Mouse (Mus musculus) cortical plate, adult 2 months (tissue): Measurements from ENCODE around the gene Krba1. TPM values are rescaled to one million over a fixed set of nuclear protein-coding genes. Genes with fewer than 3 reads are reported as not detected.

Source experiments
- H3K27ac ChIP-seq: fragments of 200-500 bp; 2 replicates; pipeline ENCODE4 v1.5.1; 2012; ENCODE audit warnings: low read length, control low read depth, inconsistent platforms; ENCODE audit not compliant: insufficient read depth
- H3K4me1 ChIP-seq: fragments of 200-500 bp; 2 replicates; pipeline ENCODE4 v1.6.1; 2011; ENCODE audit warnings: low read length; ENCODE audit not compliant: control insufficient read depth, insufficient read depth
- H3K4me3 ChIP-seq: fragments of 200-500 bp; 2 replicates; pipeline ENCODE4 v1.5.1; 2011; ENCODE audit warnings: mild to moderate bottlenecking, low read length, control low read depth; ENCODE audit not compliant: insufficient read depth
- CTCF ChIP-seq: fragments of 200-500 bp; IDR thresholded peaks from 2 replicates; pipeline ENCODE4 v1.5.1; 2011; ENCODE audit warnings: mild to moderate bottlenecking, control low read depth, low read length; ENCODE audit not compliant: insufficient read depth; ENCODE audit errors: extremely low read depth
- POLR2A ChIP-seq: fragments of 200-500 bp; IDR thresholded peaks from 2 replicates; pipeline ENCODE4 v1.6.1; 2011; ENCODE audit warnings: mild to moderate bottlenecking, low read length, control low read depth; ENCODE audit not compliant: insufficient read depth; ENCODE audit errors: extremely low read depth
- polyA plus RNA-seq: library from polyadenylated mRNA; depleted of rRNA; stranded (reverse); fragments of >200 nt; gene quantifications from 2 replicates; pipeline ENCODE4 v1.2.3, GENCODE M21; 2012; rRNA removed

Gene Krba1
- polyA plus RNA-seq, 1 experiment: 44.5 TPM

DNA sequence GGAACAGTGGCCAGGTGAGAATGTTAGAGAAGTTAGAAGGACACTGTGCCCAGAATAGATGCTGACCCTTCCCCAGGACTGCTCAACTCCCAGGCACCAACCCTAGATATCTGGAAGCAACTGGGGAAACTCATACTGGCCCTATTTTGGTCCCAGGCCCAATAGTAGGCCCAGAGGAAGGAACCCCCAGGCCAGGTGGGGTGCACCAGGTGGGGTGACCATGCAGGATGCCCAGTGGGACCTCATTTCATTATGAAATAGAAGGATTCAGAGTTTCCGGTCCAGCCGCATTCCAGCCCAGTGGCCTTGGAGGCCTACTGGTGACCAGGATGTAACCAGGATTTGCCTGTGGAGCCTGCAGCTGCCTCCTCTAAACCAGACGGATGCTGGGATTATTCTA is 51.5 kb downstream of the Krba1 start:
- no peak overlapping the region for H3K27ac ChIP-seq
- H3K4me3 ChIP-seq: no peak overlapping the region
- H3K4me1 ChIP-seq: no peaks in the 10 kb centered on the region
- TF ChIP-seq CTCF (no peak), POLR2A (no peak)

GRCm38 (mm10) chr6:48447929-48448328 is 52.5 kb downstream of the Krba1 start, which contains the start of gene Sspo:
Sspo (plus strand) TSS chr6:48448229.
- H3K4me1 ChIP-seq: no peaks in the 10 kb centered on the region
- no peak for TF ChIP-seq POLR2A
- TF ChIP-seq CTCF: no peak

DNA sequence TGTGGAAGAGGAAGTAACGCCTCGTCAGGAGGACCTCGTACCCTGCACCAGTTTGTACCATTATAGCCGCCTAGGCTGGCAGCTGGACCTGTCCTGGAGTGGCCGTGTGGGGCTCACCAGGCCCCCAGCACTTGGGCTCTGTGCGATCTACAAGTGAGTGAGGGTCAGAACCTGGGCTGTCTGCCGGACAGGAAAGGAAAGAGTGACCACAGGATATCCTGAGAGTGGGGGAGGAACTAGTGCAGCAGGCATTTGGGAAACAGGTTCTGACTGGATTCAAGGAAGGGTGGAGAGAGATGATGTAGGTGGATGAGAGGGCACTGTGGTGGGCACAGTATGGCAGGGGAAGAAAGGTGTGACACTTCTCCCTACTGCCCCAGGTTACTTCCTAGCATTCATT is 53.1 kb downstream of the Krba1 start:
- no peak overlapping the region for H3K4me3 ChIP-seq
- H3K27ac ChIP-seq: no peak overlapping the region
- TF ChIP-seq CTCF (no peak), POLR2A (no peak)
- no peaks in the 10 kb centered on the region for H3K4me1 ChIP-seq

More at GRCm38 (mm10) chr6:48447929-48448328, 52.5 kb downstream of the Krba1 start, which contains the start of gene Sspo:
- Histone ChIP-seq H3K4me3 (no peak within 1 kb of the TSS), H3K27ac (no peak within 1 kb of the TSS)

GRCm38 (mm10) chr6:48452151-48452550 is 56.8 kb downstream of the Krba1 start:
- Histone ChIP-seq H3K4me1 (no peaks in the 10 kb centered on the region), H3K27ac (no peak overlapping the region), H3K4me3 (no peak overlapping the region)
- no peak for TF ChIP-seq POLR2A
- no peak for TF ChIP-seq CTCF

DNA sequence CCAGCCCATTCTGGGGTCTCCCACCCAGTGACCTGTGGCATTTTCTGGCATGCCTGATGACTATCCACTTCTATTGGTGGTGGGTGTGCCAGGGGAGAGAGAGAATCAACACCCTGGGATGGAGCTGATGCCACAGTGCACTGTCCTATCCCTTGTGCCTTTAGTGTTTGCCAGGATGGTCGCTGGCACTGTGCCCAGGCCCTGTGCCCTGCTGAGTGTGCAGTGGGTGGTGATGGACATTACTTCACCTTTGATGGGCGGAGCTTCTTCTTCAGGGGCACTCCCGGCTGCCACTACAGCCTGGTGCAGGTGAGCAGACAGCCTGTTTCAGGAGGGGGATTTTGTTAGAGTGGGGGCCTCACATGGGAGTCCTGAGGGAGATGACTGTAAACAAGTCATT is 57.4 kb downstream of the Krba1 start:
- Histone ChIP-seq H3K27ac (no peak overlapping the region), H3K4me3 (no peak overlapping the region), H3K4me1 (no peaks in the 10 kb centered on the region)
- no peak for TF ChIP-seq CTCF
- TF ChIP-seq POLR2A: no peak

GRCm38 (mm10) chr6:48464966-48465679 is 69.7 kb downstream of the Krba1 start:
- Histone ChIP-seq H3K27ac (no peak overlapping the region), H3K4me3 (no peak overlapping the region), H3K4me1 (peaks cover 2% of the 10 kb centered on the region; the same call in 1 of the 2 replicates)
- TF ChIP-seq CTCF: no peak
- no peak for TF ChIP-seq POLR2A

DNA sequence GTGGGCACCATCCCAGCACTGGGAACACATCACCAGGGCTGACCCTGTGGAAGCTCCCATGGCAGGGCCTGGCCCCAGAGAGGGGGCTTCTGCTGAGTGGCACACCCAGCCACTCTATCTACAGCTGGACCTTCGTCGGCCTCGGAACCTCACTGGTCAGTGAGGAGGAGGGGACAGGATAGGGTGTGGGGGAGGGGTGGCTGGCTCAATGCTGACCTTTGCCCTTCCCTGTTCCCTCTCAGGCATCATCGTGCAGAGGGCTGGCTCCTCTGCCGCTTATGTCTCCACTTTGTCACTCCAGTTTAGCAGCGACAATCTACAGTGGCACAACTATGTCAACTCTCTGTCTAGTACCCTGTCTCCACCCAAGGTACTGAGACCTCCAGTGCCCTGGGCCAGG is 71.3 kb downstream of the Krba1 start:
- no peak overlapping the region for H3K4me3 ChIP-seq
- H3K27ac ChIP-seq: no peak overlapping the region
- H3K4me1 ChIP-seq: peaks cover 3% of the 10 kb centered on the region; the same call in 1 of the 2 replicates
- no peak for TF ChIP-seq CTCF
- no peak for TF ChIP-seq POLR2A

DNA sequence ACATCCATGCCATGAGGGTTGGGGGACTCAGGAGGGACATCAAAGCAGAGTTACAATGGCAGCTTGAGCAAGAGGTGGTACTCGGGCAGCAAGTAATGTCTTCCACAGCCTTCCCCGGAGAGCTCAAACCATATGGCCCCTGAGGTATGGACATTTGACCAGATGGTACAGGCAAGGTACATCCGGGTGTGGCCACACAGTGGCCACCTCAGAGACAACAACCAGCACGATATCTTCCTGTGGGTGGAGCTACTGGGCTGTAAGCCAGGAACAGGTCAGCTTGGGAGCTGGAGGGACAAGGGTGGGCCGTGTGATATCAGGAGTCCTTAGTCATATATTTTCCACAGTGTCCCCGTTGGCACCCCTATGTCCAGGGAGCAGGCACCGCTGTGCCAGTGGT is 72.1 kb downstream of the Krba1 start:
- Histone ChIP-seq H3K4me3 (no peak overlapping the region), H3K4me1 (peaks cover 3% of the 10 kb centered on the region; the same call in 1 of the 2 replicates), H3K27ac (no peak overlapping the region)
- TF ChIP-seq POLR2A: no peak
- no peak for TF ChIP-seq CTCF

Other genes with a start within 250 kb of the Krba1 start
- gene Zfp467, start 50.2 kb downstream of the Krba1 start, polyA plus RNA-seq: 25.4 and 26.9 TPM in 2 replicates
- 3.2 and 4.1 TPM in 2 replicates for gene Sspo, start 52.6 kb downstream of the Krba1 start, polyA plus RNA-seq
- gene Atp6v0e2, start 142.0 kb downstream of the Krba1 start, polyA plus RNA-seq: 508 and 534 TPM in 2 replicates
- gene Lrrc61, start 159.2 kb downstream of the Krba1 start, polyA plus RNA-seq: 22.7 and 25.2 TPM in 2 replicates
- 17.2 and 23.2 TPM in 2 replicates for gene Rarres2, start 177.2 kb downstream of the Krba1 start, polyA plus RNA-seq
- 1.1 TPM in 1 of 2 replicates, not detected in the other for gene Gm45021, start 194.0 kb downstream of the Krba1 start, polyA plus RNA-seq
- 81.8 and 96.1 TPM in 2 replicates for gene Repin1, start 198.3 kb downstream of the Krba1 start, polyA plus RNA-seq
- 0.56 TPM in 1 of 2 replicates, not detected in the other for gene Gm44965, start 198.4 kb downstream of the Krba1 start, polyA plus RNA-seq
- gene Zfp775, start 206.5 kb downstream of the Krba1 start, polyA plus RNA-seq: 6.8 and 6.9 TPM in 2 replicates
- 28.3 and 28.4 TPM in 2 replicates for gene AI854703, start 231.2 kb downstream of the Krba1 start, polyA plus RNA-seq